Mouse (Mus musculus): ENCODE measurements around the gene Ddx23. TPM values are rescaled to one million over a fixed set of nuclear protein-coding genes. Genes with fewer than 3 reads are reported as not detected.

Gene Ddx23
- polyA plus RNA-seq, 1 experiment from 2014 or later = 19.4 TPM

DNA sequence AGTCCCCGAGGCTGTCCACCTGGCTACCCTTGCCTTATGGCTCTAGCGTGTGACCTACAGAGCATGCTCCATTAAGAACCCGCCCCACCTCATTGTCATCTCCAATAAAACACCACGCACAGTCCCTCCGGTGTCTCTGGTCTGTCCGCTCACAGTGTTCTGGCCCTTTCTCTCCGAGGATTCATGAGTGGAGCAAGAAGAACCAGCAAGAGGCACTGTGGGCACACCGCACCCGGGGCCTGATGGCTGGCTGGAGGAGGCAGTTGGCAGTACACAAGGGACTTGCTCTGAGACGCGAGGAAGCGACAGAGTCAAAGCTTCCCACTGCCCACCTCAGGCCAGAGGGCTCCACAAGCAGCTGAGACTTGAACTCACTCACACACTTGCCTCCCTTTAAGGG lies 18.3 kb downstream of the Ddx23 start:
- no peak overlapping the region for H3K4me2 ChIP-seq
- 85% methylated on average over 12 of the region's 12 CpGs for WGBS
- peaks cover 14% of the 10 kb centered on the region for H3K27me3 ChIP-seq (replicated peaks; ENCODE audit: control insufficient read depth, insufficient read depth, low read length)
- no peaks in the 10 kb centered on the region for H3K4me1 ChIP-seq (replicated peaks; ENCODE audit: control insufficient read depth, insufficient read depth, low read length)
- peaks cover 59% of the 10 kb centered on the region for H3K36me3 ChIP-seq (ENCODE audit: control insufficient read depth, insufficient read depth, low read length)
- no peaks in the 10 kb centered on the region for H3K9me3 ChIP-seq (ENCODE audit: control insufficient read depth, low read length)
- H3K9ac ChIP-seq (ENCODE audit: low read depth, low read length) = no peak overlapping the region
- no peak overlapping the region for H3K4me3 ChIP-seq (ENCODE audit: low read depth, low read length)
- ATAC-seq (replicated peaks; ENCODE audit: low FRiP score) (no peak), DNase-seq (ENCODE audit: low spot score) (no peak)
- no peak overlapping the region for H3K27ac ChIP-seq (ENCODE audit: low read depth, low read length)

DNA sequence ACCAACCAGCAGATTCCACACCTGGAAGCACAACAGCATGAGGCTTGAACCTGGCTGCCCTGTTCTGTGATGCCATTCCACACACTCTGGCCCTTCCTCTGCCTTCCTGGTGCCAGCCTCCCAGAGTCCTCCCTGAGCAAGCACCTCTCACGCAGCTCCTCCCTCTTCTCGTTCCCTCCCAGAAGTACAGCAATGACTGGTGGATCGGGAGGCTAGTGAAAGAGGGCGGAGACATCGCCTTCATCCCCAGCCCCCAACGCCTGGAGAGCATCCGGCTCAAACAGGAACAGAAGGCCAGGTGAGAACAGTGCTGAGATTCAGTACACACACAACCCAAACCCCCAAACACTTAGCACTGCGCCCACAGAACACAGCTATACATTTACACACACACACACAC lies 22.5 kb downstream of the Ddx23 start:
- no peak overlapping the region for H3K4me3 ChIP-seq (ENCODE audit: low read depth, low read length)
- no peak overlapping the region for H3K9ac ChIP-seq (ENCODE audit: low read depth, low read length)
- peaks cover 18% of the 10 kb centered on the region for H3K36me3 ChIP-seq (ENCODE audit: control insufficient read depth, insufficient read depth, low read length)
- H3K4me1 ChIP-seq (replicated peaks; ENCODE audit: control insufficient read depth, insufficient read depth, low read length) = no peaks in the 10 kb centered on the region; the same call in 1 of the 2 replicates
- DNase-seq (ENCODE audit: low spot score) (no peak), ATAC-seq (replicated peaks; ENCODE audit: low FRiP score) (no peak)
- WGBS = 25% methylated on average over 8 of the region's 8 CpGs
- H3K4me2 ChIP-seq = no peak overlapping the region
- H3K27ac ChIP-seq (ENCODE audit: low read depth, low read length) = no peak overlapping the region
- H3K27me3 ChIP-seq (replicated peaks; ENCODE audit: control insufficient read depth, insufficient read depth, low read length) = peaks cover 46% of the 10 kb centered on the region
- H3K9me3 ChIP-seq (ENCODE audit: control insufficient read depth, low read length) = no peaks in the 10 kb centered on the region

DNA sequence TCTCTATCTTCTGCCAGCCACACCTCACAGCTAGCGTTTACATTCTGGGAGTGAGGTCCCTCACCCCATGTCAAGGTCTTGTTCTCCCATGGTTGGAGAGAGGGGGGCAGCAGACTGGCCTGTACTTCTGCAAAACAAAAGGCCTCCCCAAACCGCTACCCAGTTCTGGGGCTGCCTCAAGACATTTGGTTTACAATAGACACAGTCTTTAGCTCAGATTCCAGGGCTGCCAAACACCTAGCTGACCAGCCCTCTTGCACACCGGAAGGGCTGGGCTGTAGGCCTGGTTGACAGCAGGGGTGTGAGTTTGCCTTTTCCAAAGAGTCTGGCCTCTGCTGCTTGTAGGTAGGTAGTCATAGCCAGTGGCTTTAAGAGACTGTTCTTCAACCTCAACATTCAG lies 25.5 kb downstream of the Ddx23 start:
- ATAC-seq (replicated peaks; ENCODE audit: low FRiP score) (no peak), DNase-seq (ENCODE audit: low spot score) (no peak)
- Histone ChIP-seq H3K27me3 (replicated peaks; ENCODE audit: control insufficient read depth, insufficient read depth, low read length) (peaks cover 76% of the 10 kb centered on the region), H3K27ac (ENCODE audit: low read depth, low read length) (no peak overlapping the region), H3K9me3 (ENCODE audit: control insufficient read depth, low read length) (no peaks in the 10 kb centered on the region), H3K36me3 (ENCODE audit: control insufficient read depth, insufficient read depth, low read length) (no peaks in the 10 kb centered on the region; the same call in 1 of the 2 replicates), H3K9ac (ENCODE audit: low read depth, low read length) (no peak overlapping the region), H3K4me2 (no peak overlapping the region), H3K4me3 (ENCODE audit: low read depth, low read length) (no peak overlapping the region), H3K4me1 (replicated peaks; ENCODE audit: control insufficient read depth, insufficient read depth, low read length) (peaks cover 14% of the 10 kb centered on the region)
- WGBS = 45% methylated on average over 3 of the region's 3 CpGs

DNA sequence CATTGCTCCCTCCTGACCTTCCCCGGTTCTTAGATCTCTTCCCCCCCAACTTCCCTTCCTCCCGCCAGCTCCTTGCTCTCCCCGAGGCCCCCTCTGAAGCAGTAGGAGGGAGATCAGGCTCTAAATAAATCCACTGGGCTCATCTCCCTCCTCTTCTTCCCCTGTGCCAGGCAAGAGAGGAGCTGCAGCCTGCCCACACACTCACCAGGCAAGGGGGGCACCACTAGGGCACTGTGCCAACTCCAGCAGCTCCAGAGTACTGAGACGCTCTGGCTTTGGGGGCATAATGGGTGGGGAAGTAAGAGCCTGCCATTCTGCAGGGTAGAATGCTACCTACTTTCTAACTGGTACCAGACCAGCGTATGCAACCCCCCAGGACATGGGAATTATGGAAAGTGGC lies 26.2 kb downstream of the Ddx23 start:
- no peak for ATAC-seq (replicated peaks; ENCODE audit: low FRiP score)
- Histone ChIP-seq H3K27ac (ENCODE audit: low read depth, low read length) (no peak overlapping the region), H3K9ac (ENCODE audit: low read depth, low read length) (no peak overlapping the region), H3K4me3 (ENCODE audit: low read depth, low read length) (no peak overlapping the region), H3K36me3 (ENCODE audit: control insufficient read depth, insufficient read depth, low read length) (no peaks in the 10 kb centered on the region; the same call in 1 of the 2 replicates), H3K27me3 (replicated peaks; ENCODE audit: control insufficient read depth, insufficient read depth, low read length) (peaks cover 82% of the 10 kb centered on the region), H3K9me3 (ENCODE audit: control insufficient read depth, low read length) (no peaks in the 10 kb centered on the region), H3K4me2 (no peak overlapping the region), H3K4me1 (replicated peaks; ENCODE audit: control insufficient read depth, insufficient read depth, low read length) (peaks cover 19% of the 10 kb centered on the region)
- WGBS = 48% methylated on average over 5 of the region's 5 CpGs
- DNase-seq (ENCODE audit: low spot score) = no peak

DNA sequence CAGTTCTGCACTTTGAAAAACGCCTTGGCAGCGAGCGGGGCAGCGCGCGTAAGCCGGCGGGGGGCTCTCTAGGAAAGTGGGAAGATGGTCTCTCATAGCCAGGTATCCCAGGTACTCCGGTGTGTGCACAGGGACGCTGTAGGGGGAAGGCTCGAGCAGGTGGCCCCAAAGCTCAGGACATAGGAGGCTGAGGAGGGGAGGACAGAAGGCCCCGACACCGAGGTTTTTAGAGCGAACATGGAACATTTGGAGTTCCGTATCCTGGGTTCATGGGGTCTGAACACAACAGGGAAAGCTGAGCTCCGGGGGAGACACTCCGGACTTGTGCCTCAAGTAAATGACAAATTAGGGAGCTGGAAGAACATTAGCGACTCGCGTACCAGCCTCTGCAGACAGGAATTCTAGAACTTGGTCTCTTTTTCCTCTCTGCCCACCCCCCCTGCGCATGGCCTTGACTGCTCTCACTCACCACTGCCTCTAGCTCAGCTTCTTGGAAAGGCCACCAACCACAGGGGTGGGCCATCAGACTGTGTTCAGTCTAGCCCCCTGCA lies 27.3 kb downstream of the Ddx23 start:
- Histone ChIP-seq H3K4me2 (peak overlapping the region; percentile 98), H3K4me1 (replicated peaks; ENCODE audit: control insufficient read depth, insufficient read depth, low read length) (peaks cover 22% of the 10 kb centered on the region), H3K9me3 (ENCODE audit: control insufficient read depth, low read length) (no peaks in the 10 kb centered on the region), H3K9ac (ENCODE audit: low read depth, low read length) (peak overlapping the region; percentile 60), H3K27me3 (replicated peaks; ENCODE audit: control insufficient read depth, insufficient read depth, low read length) (peaks cover 90% of the 10 kb centered on the region), H3K27ac (ENCODE audit: low read depth, low read length) (peak overlapping the region; percentile 38; the same call in 1 of the 2 replicates), H3K4me3 (ENCODE audit: low read depth, low read length) (peak overlapping the region; percentile 76), H3K36me3 (ENCODE audit: control insufficient read depth, insufficient read depth, low read length) (no peaks in the 10 kb centered on the region)
- 2% methylated on average over 21 of the region's 21 CpGs for WGBS
- no peak for ATAC-seq (replicated peaks; ENCODE audit: low FRiP score)
- no peak for DNase-seq (ENCODE audit: low spot score)

DNA sequence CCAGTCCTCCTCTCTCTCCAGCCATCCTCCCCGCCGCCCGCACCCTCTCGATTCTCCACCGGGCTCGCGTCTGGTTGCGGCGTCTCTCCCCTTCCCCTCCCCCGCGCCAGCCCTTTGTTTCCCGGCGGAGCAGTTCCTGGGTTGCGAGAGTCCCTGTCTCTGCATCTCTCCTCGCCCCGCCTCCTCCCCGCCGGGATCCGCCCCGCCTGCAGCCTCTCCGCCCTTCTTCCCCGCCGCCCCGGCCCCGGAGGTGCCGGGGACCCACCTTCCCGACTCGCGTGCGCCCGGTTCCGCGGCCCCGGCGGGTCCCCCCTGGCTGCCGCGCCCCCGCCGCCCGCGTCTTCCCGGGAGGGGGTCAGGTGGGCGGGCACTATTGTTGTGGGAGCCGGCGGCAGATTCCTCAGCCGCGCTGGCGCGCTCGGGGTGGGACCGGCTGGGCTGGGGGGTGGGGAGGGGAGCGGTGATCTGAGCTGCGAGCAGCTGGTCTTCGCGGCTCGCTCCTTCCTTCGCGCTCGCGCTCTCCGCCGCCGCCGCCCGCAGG lies 28.1 kb downstream of the Ddx23 start:
- WGBS = under 1% methylated on average over 60 of the region's 65 CpGs
- Histone ChIP-seq H3K36me3 (ENCODE audit: control insufficient read depth, insufficient read depth, low read length) (no peaks in the 10 kb centered on the region), H3K4me2 (peak overlapping the region; percentile 98), H3K9me3 (ENCODE audit: control insufficient read depth, low read length) (no peaks in the 10 kb centered on the region), H3K27ac (ENCODE audit: low read depth, low read length) (peak overlapping the region; percentile 38), H3K4me1 (replicated peaks; ENCODE audit: control insufficient read depth, insufficient read depth, low read length) (peaks cover 22% of the 10 kb centered on the region), H3K27me3 (replicated peaks; ENCODE audit: control insufficient read depth, insufficient read depth, low read length) (peaks cover 90% of the 10 kb centered on the region), H3K4me3 (ENCODE audit: low read depth, low read length) (peak overlapping the region; percentile 76), H3K9ac (ENCODE audit: low read depth, low read length) (peak overlapping the region; percentile 60)
- peak; percentile 83 for DNase-seq (ENCODE audit: low spot score)
- peak; percentile 46; the same call in 1 of the 2 replicates for ATAC-seq (replicated peaks; ENCODE audit: low FRiP score)

DNA sequence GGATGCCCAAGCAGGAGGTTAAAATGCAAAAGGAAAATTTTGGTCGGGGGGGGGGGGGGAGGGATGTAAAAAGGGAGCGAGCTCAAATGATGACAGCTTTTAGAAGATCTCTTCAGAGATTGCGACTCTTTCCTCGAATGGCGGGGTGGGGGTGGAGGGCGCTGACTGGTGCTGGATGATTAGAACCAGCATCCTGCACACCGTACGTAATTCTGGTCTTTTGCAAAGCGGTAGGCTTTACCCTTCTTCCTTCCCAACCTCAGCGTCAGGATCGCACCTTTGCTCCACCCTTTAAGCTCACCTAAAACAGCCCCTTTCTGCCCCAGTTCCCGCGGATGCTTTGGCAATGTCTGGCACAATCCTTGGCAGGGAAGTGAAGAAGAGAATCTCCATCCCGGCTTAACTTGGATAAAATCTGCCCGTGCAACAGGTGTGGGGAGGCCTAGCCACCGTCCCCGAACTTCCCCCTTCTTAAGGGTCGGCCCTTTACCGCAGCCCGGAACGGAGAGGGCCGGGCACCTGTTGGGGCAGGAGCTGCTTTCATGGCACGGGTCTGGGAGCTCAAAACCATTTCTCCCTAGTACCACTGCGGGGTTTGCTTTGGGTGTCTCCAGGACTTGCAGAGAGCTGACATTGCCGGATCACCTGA lies 28.7 kb downstream of the Ddx23 start:
- H3K9ac ChIP-seq (ENCODE audit: low read depth, low read length) = peak overlapping the region; percentile 60
- ATAC-seq (replicated peaks; ENCODE audit: low FRiP score) (no peak), DNase-seq (ENCODE audit: low spot score) (no peak)
- under 1% methylated on average over 25 of the region's 25 CpGs for WGBS
- no peaks in the 10 kb centered on the region for H3K36me3 ChIP-seq (ENCODE audit: control insufficient read depth, insufficient read depth, low read length)
- H3K4me2 ChIP-seq = peak overlapping the region; percentile 98
- peaks cover 90% of the 10 kb centered on the region for H3K27me3 ChIP-seq (replicated peaks; ENCODE audit: control insufficient read depth, insufficient read depth, low read length)
- H3K4me1 ChIP-seq (replicated peaks; ENCODE audit: control insufficient read depth, insufficient read depth, low read length) = peaks cover 22% of the 10 kb centered on the region
- no peaks in the 10 kb centered on the region for H3K9me3 ChIP-seq (ENCODE audit: control insufficient read depth, low read length)
- H3K27ac ChIP-seq (ENCODE audit: low read depth, low read length) = no peak overlapping the region; the same call in 1 of the 2 replicates
- peak overlapping the region; percentile 76 for H3K4me3 ChIP-seq (ENCODE audit: low read depth, low read length)

DNA sequence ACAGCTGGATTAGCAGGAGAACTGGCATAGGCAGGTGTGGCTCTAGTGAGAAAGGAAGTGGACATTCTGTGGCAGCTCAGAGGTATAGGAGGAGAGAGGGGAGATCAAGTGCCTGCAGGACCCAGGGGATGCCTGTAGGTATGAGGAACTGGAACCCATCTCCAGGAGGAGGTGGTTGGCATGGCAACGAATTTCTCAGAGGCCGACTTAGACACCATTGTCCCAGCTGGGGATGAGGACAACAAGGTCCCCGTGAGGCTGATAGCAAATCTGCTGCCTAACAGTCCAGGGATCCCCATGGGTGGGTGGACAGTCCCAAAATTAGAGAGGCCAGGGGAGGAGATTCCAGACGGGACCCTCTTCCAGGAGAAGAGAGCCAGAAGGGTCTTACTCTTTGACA lies 29.8 kb downstream of the Ddx23 start:
- Histone ChIP-seq H3K4me3 (ENCODE audit: low read depth, low read length) (peak overlapping the region; percentile 39), H3K36me3 (ENCODE audit: control insufficient read depth, insufficient read depth, low read length) (no peaks in the 10 kb centered on the region), H3K4me2 (peak overlapping the region; percentile 98), H3K9ac (ENCODE audit: low read depth, low read length) (no peak overlapping the region), H3K27ac (ENCODE audit: low read depth, low read length) (no peak overlapping the region), H3K27me3 (replicated peaks; ENCODE audit: control insufficient read depth, insufficient read depth, low read length) (peaks cover 99% of the 10 kb centered on the region), H3K9me3 (ENCODE audit: control insufficient read depth, low read length) (no peaks in the 10 kb centered on the region), H3K4me1 (replicated peaks; ENCODE audit: control insufficient read depth, insufficient read depth, low read length) (peaks cover 25% of the 10 kb centered on the region)
- ATAC-seq (replicated peaks; ENCODE audit: low FRiP score) (no peak), DNase-seq (ENCODE audit: low spot score) (no peak)
- WGBS = 2% methylated on average over 4 of the region's 4 CpGs
